Mouse (Mus musculus) heart, embryonic 14.5 days (tissue): ENCODE results near the gene Thap11. TPM values are rescaled to one million over a fixed set of nuclear protein-coding genes. Genes with fewer than 3 reads are reported as not detected.
A peak's percentile ranks its signal among the peaks of the same experiment; 100 is the strongest.
"Not testable (repeated sequence)": the region's sequence is repeated elsewhere in the genome, so short reads cannot be mapped to it uniquely, and the experiment has no call there.

Experiments
- ATAC-seq: fragments of 200-750 bp; cut with Nextera tagmentation; 2 replicates; pipeline ENCODE4 v1.8.0; 2017; ENCODE audit warnings: low read depth, moderate TSS enrichment; ENCODE audit not compliant: insufficient number of reproducible peaks, insufficient read depth, low FRiP score
- H3K27ac ChIP-seq, 2 experiments: fragments of 200-500 bp in 1 of 2; fragments of 300-500 bp in 1 of 2; sonication (generic) in 1 of 2; replicated peaks in 1 of 2; 2 replicates each; pipeline ENCODE4 v1.5.1; 2012 to 2014; ENCODE audit warnings: low read depth in 2 of 2, low read length in 2 of 2, control low read depth in 1 of 2, mild to moderate bottlenecking in 1 of 2, mixed read lengths in 1 of 2; ENCODE audit not compliant: control insufficient read depth in 1 of 2, insufficient read depth in 1 of 2
- H3K27me3 ChIP-seq: fragments of 300-500 bp; sonication (generic); 2 replicates; pipeline ENCODE4 v1.6.1; 2014; ENCODE audit warnings: mild to moderate bottlenecking, low read length, control low read depth; ENCODE audit not compliant: control insufficient read depth, insufficient read depth
- H3K36me3 ChIP-seq: fragments of 300-500 bp; sonication (generic); 2 replicates; pipeline ENCODE4 v1.6.1; 2014; ENCODE audit warnings: mild to moderate bottlenecking, control low read depth, low read length, mixed read lengths; ENCODE audit not compliant: control insufficient read depth, insufficient read depth
- H3K4me1 ChIP-seq, 2 experiments: fragments of 200-500 bp in 1 of 2; fragments of 300-500 bp in 1 of 2; sonication (generic) in 1 of 2; 2 replicates each; pipeline ENCODE4 v1.6.1; 2012 to 2014; ENCODE audit warnings: low read length in 2 of 2, control low read depth in 1 of 2, mixed read lengths in 1 of 2; ENCODE audit not compliant: control insufficient read depth in 2 of 2, insufficient read depth in 2 of 2
- H3K4me2 ChIP-seq: fragments of 300-500 bp; sonication (generic); 2 replicates; pipeline ENCODE4 v1.6.1; 2014; ENCODE audit warnings: mild to moderate bottlenecking, low read length
- H3K4me3 ChIP-seq, 2 experiments: fragments of 200-500 bp in 1 of 2; fragments of 300-500 bp in 1 of 2; sonication (generic) in 1 of 2; 2 replicates each; pipeline ENCODE4 v1.5.1; 2012 to 2014; ENCODE audit warnings: low read length in 2 of 2, mild to moderate bottlenecking in 2 of 2, control low read depth in 1 of 2, low read depth in 1 of 2, moderate library complexity in 1 of 2; ENCODE audit not compliant: control insufficient read depth in 1 of 2, insufficient read depth in 1 of 2
- H3K9ac ChIP-seq: fragments of 300-500 bp; sonication (generic); 2 replicates; pipeline ENCODE4 v1.6.1; 2014; ENCODE audit warnings: mild to moderate bottlenecking, low read length
- H3K9me3 ChIP-seq: fragments of 300-500 bp; sonication (generic); 2 replicates; pipeline ENCODE4 v1.6.1; 2016; ENCODE audit warnings: low read length, control low read depth; ENCODE audit not compliant: control insufficient read depth
- WGBS: fragments of 180-500 bp; shearing (Covaris S2); extraction: QIAGEN DNeasy Blood & Tissue Kit; methylation state at CpG from one replicate; pipeline ENCODE4 v1.1.7; 2014; 5-methylcytosine and 5-hydroxymethylcytosine counted together
- polyA plus RNA-seq: library from polyadenylated mRNA; unstranded; fragments of >200 nt; fragmentation: Nextera tagmentation; extraction: Ambion mirVana; gene quantifications from 2 replicates; pipeline ENCODE4 v1.2.1, GENCODE M21; 2014

Gene Thap11
- polyA plus RNA-seq, 1 experiment from 2014 or later = 41.9 TPM

- not testable (repeated sequence) for H3K9me3 ChIP-seq, ATAC-seq, H3K4me1 ChIP-seq, H3K4me3 ChIP-seq, H3K27me3 ChIP-seq, H3K4me2 ChIP-seq, H3K9ac ChIP-seq, H3K27ac ChIP-seq, H3K36me3 ChIP-seq
- 65% methylated on average over 2 of the region's 2 CpGs for WGBS
Measured at GRCm38 (mm10) chr8:105833740-105834139, 21.2 kb upstream of the Thap11 start.

GRCm38 (mm10) chr8:105835318-105835717 is 19.6 kb upstream of the Thap11 start:
- Histone ChIP-seq H3K9me3 (no peaks in the 10 kb centered on the region), H3K4me1 (no peaks in the 10 kb centered on the region), H3K27ac (no peak overlapping the region), H3K9ac (no peak overlapping the region), H3K36me3 (no peaks in the 10 kb centered on the region), H3K4me2 (no peak overlapping the region), H3K27me3 (no peaks in the 10 kb centered on the region), H3K4me3 (no peak overlapping the region)
- no peak for ATAC-seq
- WGBS = 24% methylated on average over 11 of the region's 11 CpGs

DNA sequence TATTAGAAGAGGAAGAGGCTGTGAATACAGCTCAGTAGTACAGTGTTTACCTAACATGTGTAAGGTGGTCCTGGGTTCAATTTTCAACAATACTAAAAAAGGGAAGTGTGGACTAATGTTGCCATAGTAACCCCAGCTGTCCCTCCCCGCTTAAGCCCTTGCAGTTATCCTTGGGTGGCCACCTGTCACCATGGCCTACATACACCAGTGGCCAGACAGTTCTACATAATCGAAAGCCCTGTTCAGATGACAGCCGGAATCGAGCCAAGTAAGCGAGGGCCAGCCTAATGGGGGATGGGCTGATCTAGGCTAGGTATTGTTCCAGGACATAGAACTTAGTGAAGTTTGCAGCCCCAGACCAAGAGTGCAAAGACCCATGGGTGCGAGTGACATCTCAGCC is 17.9 kb upstream of the Thap11 start:
- no peaks in the 10 kb centered on the region; the same call in 1 of the 2 replicates for H3K36me3 ChIP-seq
- WGBS = 81% methylated on average over 6 of the region's 6 CpGs

GRCm38 (mm10) chr8:105839209-105839608 is 15.7 kb upstream of the Thap11 start:
- Histone ChIP-seq H3K9ac (no peak overlapping the region), H3K4me1 (no peaks in the 10 kb centered on the region), H3K27me3 (no peaks in the 10 kb centered on the region), H3K4me3 (no peak overlapping the region), H3K9me3 (no peaks in the 10 kb centered on the region), H3K27ac (no peak overlapping the region), H3K4me2 (no peak overlapping the region), H3K36me3 (peaks cover 11% of the 10 kb centered on the region)
- no peak for ATAC-seq
- 87% methylated on average over 5 of the region's 5 CpGs for whole genome bisulfite sequencing

More for the DNA sequence above, 17.9 kb upstream of the Thap11 start:
- Histone ChIP-seq H3K4me2 (no peak overlapping the region), H3K9me3 (no peaks in the 10 kb centered on the region), H3K27ac (no peak overlapping the region), H3K4me3 (no peak overlapping the region), H3K27me3 (no peaks in the 10 kb centered on the region), H3K4me1 (no peaks in the 10 kb centered on the region), H3K9ac (no peak overlapping the region)
- no peak for ATAC-seq

- no peaks in the 10 kb centered on the region for H3K9me3 ChIP-seq
- H3K4me3 ChIP-seq = no peak overlapping the region
- H3K36me3 ChIP-seq = peaks cover 67% of the 10 kb centered on the region
- H3K9ac ChIP-seq = no peak overlapping the region
- 0 out of 2 replicates have a peak overlapping the region, but pooled peaks have one; percentile 24 for H3K4me2 ChIP-seq
- peak overlapping the region; percentile 39 to 56; a peak in 3 of 4 replicates for H3K27ac ChIP-seq
- 77% methylated on average over 11 of the region's 11 CpGs for WGBS
- peaks cover 6 to 10% of the 10 kb centered on the region in 2 experiments; a peak in 3 of 4 replicates for H3K4me1 ChIP-seq
- no peaks in the 10 kb centered on the region for H3K27me3 ChIP-seq
- ATAC-seq = peak; percentile 60
Measured at GRCm38 (mm10) chr8:105846678-105847077, 8.3 kb upstream of the Thap11 start.

GRCm38 (mm10) chr8:105850014-105850413 is 4.9 kb upstream of the Thap11 start:
- H3K36me3 ChIP-seq = peaks cover 48% of the 10 kb centered on the region
- peak overlapping the region; percentile 51; the same call in 1 of the 2 replicates for H3K4me2 ChIP-seq
- H3K4me1 ChIP-seq = peaks cover 7 to 12% of the 10 kb centered on the region in 2 experiments; a peak in 3 of 4 replicates
- 0 out of 4 replicates have a peak overlapping the region, but pooled peaks of 1 of the 2 experiments have one; percentile 11 for H3K4me3 ChIP-seq
- peak overlapping the region; percentile 50; the same call in 1 of the 2 replicates for H3K9ac ChIP-seq
- 78% methylated on average over 4 of the region's 4 CpGs for WGBS
- no peak for ATAC-seq
- no peaks in the 10 kb centered on the region for H3K9me3 ChIP-seq
- no peaks in the 10 kb centered on the region for H3K27me3 ChIP-seq
- H3K27ac ChIP-seq = no peak overlapping the region

- peaks cover 7 to 12% of the 10 kb centered on the region in 2 experiments; a peak in 3 of 4 replicates for H3K4me1 ChIP-seq
- WGBS = 77% methylated on average over 7 of the region's 7 CpGs
- H3K9ac ChIP-seq = peak overlapping the region; percentile 50; the same call in 1 of the 2 replicates
- H3K27ac ChIP-seq = no peak overlapping the region
- no peaks in the 10 kb centered on the region for H3K27me3 ChIP-seq
- H3K9me3 ChIP-seq = no peaks in the 10 kb centered on the region
- H3K4me2 ChIP-seq = peak overlapping the region; percentile 51
- peak overlapping the region in 1 of 2 experiments; percentile 11; a peak in 1 of 4 replicates for H3K4me3 ChIP-seq
- H3K36me3 ChIP-seq = peaks cover 42% of the 10 kb centered on the region
- no peak for ATAC-seq
Measured at GRCm38 (mm10) chr8:105850611-105851010, 4.3 kb upstream of the Thap11 start.

GRCm38 (mm10) chr8:105851651-105852143 is 3.2 kb upstream of the Thap11 start:
- H3K4me2 ChIP-seq = peak overlapping the region; percentile 64
- H3K36me3 ChIP-seq = peaks cover 31% of the 10 kb centered on the region
- no peaks in the 10 kb centered on the region for H3K9me3 ChIP-seq
- peak overlapping the region; percentile 67 to 84 for H3K27ac ChIP-seq
- peak overlapping the region; percentile 84 for H3K9ac ChIP-seq
- H3K4me3 ChIP-seq = peak overlapping the region; percentile 68 to 83
- peak; percentile 57; the same call in 1 of the 2 replicates for ATAC-seq
- H3K4me1 ChIP-seq = peaks cover 13 to 19% of the 10 kb centered on the region in 2 experiments
- no peaks in the 10 kb centered on the region for H3K27me3 ChIP-seq
- WGBS = under 1% methylated on average over 34 of the region's 34 CpGs
